16 mouse cellular contexts compared by ENCODE assay signal in the genomic region with DNA sequence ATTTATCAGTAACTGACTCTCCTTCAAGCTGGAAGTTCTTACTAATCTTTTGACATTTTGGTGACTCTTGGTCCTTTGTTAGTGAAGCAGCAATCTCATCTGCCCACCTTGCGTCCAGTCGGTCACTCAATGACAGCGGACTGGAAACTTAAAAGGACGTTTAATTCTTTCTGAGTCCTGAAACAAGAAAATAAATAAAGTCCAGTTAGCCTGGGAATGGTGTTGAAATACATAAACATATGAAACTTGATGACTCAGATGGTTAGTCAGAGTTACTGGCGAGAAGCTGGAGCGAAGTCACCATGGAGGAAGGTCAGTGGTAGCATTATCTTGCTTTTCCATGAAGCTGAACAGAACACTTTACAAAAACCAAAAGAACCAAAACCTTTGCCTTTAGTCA. TPM values are rescaled to one million over a fixed set of nuclear protein-coding genes. Genes with fewer than 3 reads are reported as not detected.
DNase-seq lines count a peak whose midpoint lies in the region.
"Had no signal": no experiment of that assay in that cellular context is flagged by ENCODE, and none has a peak within 500 bp of the region (broad histone marks: within the 10 kb centered on the region; RNA-seq: fewer than 3 reads in every experiment).

No protein-coding gene starts in this region.

- peak; percentile 33 for DNase-seq in adrenal gland, adult 2 months
- DNase-seq in adrenal gland, postnatal 25 days, result no peak
- DNase-seq in heart, adult 8-10 months (ENCODE audit: low spot score), result peak; percentile 41
- no peak for DNase-seq in heart, postnatal 14 days
- DNase-seq in 3T3-L1 (ENCODE audit: low read depth, low spot score), result peak; percentile 83
- DNase-seq in adrenal gland, postnatal 36 days, result peak; percentile 30
- DNase-seq in ovary, postnatal 14 days (ENCODE audit: low spot score), result no peak
- no peak for DNase-seq in spleen, adult 12 weeks (ENCODE audit: low spot score)
- DNase-seq: B cell, adult 2 months; cerebellum, adult 18-20 months; cerebellum, postnatal 25 days; embryo, embryonic 11 days; right cerebral cortex, adult 18-20 months; thymus, postnatal 14 days had no signal

- intact Hi-C loops in heart, postnatal 14 days (cut with DNase I), result no loop called here

RNA-seq across cellular contexts. Expression of gene Enkur, which starts 58.7 kb away (rescaled TPM):
- 1 to 10 TPM in 1 of 2 experiments, under 1 TPM in 1; 0.81 to 1.4 TPM for total RNA-seq in adrenal gland, adult 2 months (2021)
- not detected in 2 replicates for polyA plus RNA-seq in adrenal gland, adult 2 months (2012; rRNA removed)
- 1.2 TPM in 1 of 2 replicates, not detected in the other for total RNA-seq in adrenal gland, postnatal 25 days (2021)
- total RNA-seq in heart, adult 8-10 months (2022), result 1 to 10 TPM; 1.0 to 1.1 (median 1.1) TPM
- total RNA-seq in heart, postnatal 14 days (2021), result 1 to 10 TPM; 3.8 to 4.4 TPM
- under 1 TPM; 0.63 TPM for total RNA-seq in adrenal gland, postnatal 36 days (2021)
- polyA plus RNA-seq: activated CD4-positive, CD25-positive, alpha-beta regulatory T cell, adult 4 months; liver, embryonic 15.5 days had no signal

RNA-seq across cellular contexts. Expression of gene Thnsl1, which starts 59.0 kb away (rescaled TPM):
- 1 to 10 TPM; 5.0 to 6.5 TPM for total RNA-seq in adrenal gland, adult 2 months (2021)
- polyA plus RNA-seq in adrenal gland, adult 2 months (2012; rRNA removed), result 2.6 and 2.8 TPM in 2 replicates
- 6.9 and 10.9 TPM in 2 replicates for total RNA-seq in adrenal gland, postnatal 25 days (2021)
- total RNA-seq in heart, adult 8-10 months (2022), result 10 to 100 TPM in 1 of 4 experiments, 1 to 10 TPM in 3; 7.4 to 10.5 (median 9.1) TPM
- 1 to 10 TPM; 5.0 to 5.5 TPM for total RNA-seq in heart, postnatal 14 days (2021)
- total RNA-seq in adrenal gland, postnatal 36 days (2021), result 1 to 10 TPM; 4.6 to 8.9 TPM

Comparison
In these comparisons a context has a peak if more than half of its experiments do, and no peak if none do; other contexts are left out.
1. DNase-seq: peak in adrenal gland, adult 2 months (single experiment), heart, adult 8-10 months (single experiment), 3T3-L1 (single experiment) and adrenal gland, postnatal 36 days (2 of 2); none in adrenal gland, postnatal 25 days (single experiment), heart, postnatal 14 days (0 of 2), ovary, postnatal 14 days (single experiment) and spleen, adult 12 weeks (single experiment).